Mouse (Mus musculus) layer of hippocampus, postnatal 25 days (tissue): ENCODE measurements at regions not wholly inside any gene's neighbourhood (a gene's known extent, or its start where the extent isn't known, plus 50 kb on each side); places are given as distances from the start of the nearest gene placed in this dataset.

Experiments used
- DNase-seq, 2 experiments: peaks; one replicate each; pipeline ENCODE4 v3.0.0; 2022; ENCODE audit warnings: mixed read lengths in 2 of 2, low spot score in 1 of 2; ENCODE audit errors: extremely low spot score in 1 of 2
- microRNA-seq, 2 experiments: library from miRNA; unstranded; fragments of <30 nt; microRNA quantifications; one replicate each; pipeline ENCODE4 v1.2.0; 2021

- DNase-seq, result no peak
Observed at GRCm38 (mm10) chr3:118491101-118491500, 70.8 kb upstream of the Dpyd start.

- DNase-seq, result no peak
Observed at GRCm38 (mm10) chr3:118491871-118492270, 70.1 kb upstream of the Dpyd start.

DNA sequence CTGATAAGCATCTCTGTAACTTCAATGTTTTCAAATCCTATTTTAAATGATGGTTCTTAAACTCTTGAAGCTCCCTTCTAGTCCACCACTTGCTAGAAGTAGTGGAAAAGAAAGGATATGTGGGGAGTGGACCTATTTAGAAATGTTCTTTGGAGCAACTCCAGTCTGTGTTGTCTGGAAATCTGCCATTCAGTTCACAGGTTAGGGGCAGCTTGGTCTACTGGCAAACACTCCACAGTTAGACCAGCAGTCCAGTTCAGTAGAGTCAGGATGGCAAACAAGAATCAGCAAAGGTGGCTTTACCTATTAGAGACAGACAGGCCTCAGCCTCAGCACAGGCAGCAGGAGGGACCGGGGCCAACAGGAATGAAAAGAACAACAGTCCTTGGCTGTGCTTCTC is 67.3 kb upstream of the Dpyd start:
- DNase-seq, result no peak

- DNase-seq, result no peak
Observed at GRCm38 (mm10) chr3:118500234-118500633, 61.7 kb upstream of the Dpyd start.

DNA sequence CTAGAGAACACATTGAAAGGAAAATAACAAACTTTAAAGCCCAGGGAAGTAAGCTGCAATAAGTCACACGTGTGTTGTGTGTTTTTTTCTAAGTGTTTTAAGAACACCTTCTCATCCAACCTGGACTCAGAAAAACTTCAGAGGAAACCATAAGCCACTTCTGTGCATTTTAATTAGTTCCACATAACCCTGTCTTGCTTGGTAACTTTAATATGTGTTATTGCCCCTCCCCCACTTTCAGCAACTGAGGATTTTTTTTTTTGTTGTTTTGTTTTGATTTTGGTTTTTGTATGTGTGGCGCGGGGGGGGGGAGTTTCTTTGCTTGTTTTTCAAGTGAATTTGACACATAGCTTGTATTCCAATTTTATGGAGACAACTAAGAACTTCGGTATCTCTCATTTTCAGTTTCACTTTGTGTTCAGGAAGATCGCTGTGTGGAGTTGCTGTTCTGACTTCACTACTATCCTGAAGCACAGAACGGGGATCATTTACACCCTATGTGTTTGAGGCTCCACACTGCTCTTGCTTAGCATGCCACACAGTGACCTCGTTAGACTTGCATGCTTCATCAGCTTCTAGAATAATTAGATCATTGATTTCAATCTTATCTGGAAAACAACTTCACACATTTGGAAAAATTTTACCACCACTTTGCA is 54.2 kb upstream of the Dpyd start:
- DNase-seq, result no peak

DNA sequence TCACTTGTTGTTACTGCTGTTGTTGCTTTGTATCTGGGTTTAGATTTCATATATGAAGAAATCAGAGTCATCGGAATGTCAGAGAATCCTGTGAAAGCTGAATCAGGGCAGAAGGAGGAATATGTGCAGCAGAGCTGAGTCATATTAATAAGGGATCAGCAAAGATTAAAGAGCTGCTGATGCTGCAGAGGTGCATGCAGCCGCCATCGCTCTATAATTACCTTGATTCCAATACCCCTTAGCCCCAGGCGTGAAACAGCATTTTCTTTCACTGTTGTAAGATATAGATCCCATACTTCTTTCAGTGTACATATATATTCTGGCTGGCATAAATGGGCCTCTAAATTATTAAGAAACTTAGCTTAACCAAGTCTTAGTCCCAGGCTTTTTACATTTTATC is 51.1 kb upstream of the Dpyd start:
- DNase-seq, result no peak

- no peak for DNase-seq
Observed at GRCm38 (mm10) chr3:118511969-118512368, 50.0 kb upstream of the Dpyd start.

Small RNA genes lying in the stretch of these regions (microRNA-seq; reads per million reads assigned to microRNA genes)
- gene Gm24155, result 0 reads per million in 2 experiments
- 5,489 to 5,807 reads per million in 2 experiments for gene Mir137
